Mouse (Mus musculus) adrenal gland, postnatal 0 days (tissue): ENCODE data around the gene Gm11554. TPM values are rescaled to one million over a fixed set of nuclear protein-coding genes. Genes with fewer than 3 reads are reported as not detected.

Experiments used
- polyA plus RNA-seq: library from polyadenylated mRNA; unstranded; fragments of >200 nt; fragmentation: Nextera tagmentation; extraction: Ambion mirVana; gene quantifications from 2 replicates; pipeline ENCODE4 v1.2.1, GENCODE M21; 2015

Gene Gm11554
- not detected in 2 replicates for polyA plus RNA-seq

DNA sequence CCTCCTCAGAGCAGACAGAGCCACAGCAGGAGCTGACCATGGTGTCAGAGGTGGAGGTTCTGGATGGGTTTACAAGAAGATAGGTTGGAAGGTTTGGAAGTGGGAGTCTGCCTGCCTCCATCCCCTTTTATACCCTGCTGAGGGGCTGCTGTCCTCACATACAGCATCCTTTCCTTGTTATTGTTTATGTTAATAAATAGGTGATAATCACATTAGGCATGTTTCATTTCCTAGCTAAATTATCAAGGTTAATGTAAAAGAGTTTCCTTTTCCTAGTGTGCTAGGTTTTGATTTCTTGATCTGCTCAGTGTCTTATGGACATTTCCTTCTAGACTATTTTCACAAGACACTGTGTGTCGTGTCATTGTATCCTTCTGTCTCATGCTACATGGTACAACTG is at the start of gene Gm11554:
Gene Gm11554 (minus strand): TSS at position 101 of the 400 bp plus-strand sequence.

DNA sequence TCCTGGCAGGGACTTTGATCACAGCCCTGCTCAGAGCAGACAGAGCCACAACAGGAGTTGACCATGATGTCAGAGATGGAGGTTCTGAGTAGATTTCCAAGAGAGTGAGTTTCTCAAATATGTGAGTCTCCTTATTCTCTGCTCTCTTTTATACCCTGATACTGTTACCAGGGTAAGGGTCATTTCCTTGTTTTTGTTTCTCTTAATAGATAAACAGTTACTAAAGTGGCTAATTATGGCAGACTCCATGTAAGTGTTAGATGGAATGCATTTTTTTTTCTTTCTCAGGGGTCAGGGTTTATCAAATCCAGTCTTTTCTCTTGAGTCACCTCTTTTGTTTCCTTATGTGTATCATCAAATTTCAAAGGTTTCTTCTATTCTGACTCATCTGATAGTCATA is 47.3 kb upstream of the Gm11554 start, which contains the start of gene Krtap4-16:
Gene Krtap4-16 (minus strand): TSS at position 101 of the 400 bp plus-strand sequence.

DNA sequence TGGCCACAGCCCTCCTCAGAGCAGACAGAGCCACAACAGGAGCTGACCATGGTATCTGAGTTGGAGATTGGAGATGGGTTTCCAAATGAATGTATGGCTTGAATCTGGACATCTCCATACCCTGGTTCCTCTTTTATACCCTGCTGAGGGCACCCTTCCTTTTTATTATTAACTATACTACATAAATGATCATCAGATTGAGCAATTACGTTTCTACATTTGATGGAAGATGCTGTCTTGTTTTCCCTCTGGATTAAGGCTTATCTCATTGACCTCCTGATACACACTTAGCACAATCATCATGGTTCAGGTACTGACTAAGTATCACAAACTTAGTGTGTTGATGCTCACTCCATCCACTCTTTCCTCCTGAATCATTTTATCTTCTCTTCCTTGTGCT is 33.7 kb upstream of the Gm11554 start, which contains the start of gene 2300003K06Rik:
Gene 2300003K06Rik (minus strand): TSS at position 101 of the 400 bp plus-strand sequence.

DNA sequence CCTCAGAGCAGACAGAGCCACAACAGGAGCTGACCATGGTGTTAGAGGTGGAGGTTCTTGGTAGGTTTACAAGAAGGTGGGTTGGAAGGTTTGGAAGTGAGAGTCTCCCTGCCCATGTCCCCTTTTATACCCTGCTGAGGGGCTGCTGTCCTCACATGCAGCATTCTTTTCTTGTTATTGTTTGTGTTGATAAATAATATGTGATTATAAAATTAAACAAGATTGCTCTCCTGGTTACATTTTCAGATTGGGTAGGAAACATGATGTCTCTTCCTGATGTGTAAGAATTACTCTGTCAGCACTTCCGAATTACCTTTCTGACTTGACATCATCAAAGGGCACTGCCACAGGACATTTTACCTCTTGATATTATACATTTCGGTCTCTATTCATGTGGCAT is 11.3 kb upstream of the Gm11554 start, which contains the start of gene Gm11564:
Gene Gm11564 (minus strand): TSS at position 101 of the 400 bp plus-strand sequence.

DNA sequence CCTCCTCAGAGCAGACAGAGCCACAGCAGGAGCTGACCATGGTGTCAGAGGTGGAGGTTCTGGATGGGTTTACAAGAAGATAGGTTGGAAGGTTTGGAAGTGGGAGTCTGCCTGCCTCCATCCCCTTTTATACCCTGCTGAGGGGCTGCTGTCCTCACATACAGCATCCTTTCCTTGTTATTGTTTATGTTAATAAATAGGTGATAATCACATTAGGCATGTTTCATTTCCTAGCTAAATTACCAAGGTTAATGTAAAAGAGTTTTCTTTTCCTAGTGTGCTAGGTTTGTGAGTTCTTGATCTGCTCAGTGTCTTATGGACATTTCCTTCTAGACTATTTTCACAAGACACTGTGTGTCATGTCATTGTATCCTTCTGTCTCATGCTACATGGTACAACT is 5.5 kb upstream of the Gm11554 start, which contains the start of gene Krtap4-13:
Gene Krtap4-13 (minus strand): TSS at position 101 of the 400 bp plus-strand sequence.

DNA sequence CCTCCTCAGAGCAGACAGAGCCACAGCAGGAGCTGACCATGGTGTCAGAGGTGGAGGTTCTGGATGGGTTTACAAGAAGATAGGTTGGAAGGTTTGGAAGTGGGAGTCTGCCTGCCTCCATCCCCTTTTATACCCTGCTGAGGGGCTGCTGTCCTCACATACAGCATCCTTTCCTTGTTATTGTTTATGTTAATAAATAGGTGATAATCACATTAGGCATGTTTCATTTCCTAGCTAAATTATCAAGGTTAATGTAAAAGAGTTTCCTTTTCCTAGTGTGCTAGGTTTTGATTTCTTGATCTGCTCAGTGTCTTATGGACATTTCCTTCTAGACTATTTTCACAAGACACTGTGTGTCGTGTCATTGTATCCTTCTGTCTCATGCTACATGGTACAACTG is 5.4 kb downstream of the Gm11554 start, which contains the start of gene Gm11569:
Gene Gm11569 (minus strand): TSS at position 101 of the 400 bp plus-strand sequence.

DNA sequence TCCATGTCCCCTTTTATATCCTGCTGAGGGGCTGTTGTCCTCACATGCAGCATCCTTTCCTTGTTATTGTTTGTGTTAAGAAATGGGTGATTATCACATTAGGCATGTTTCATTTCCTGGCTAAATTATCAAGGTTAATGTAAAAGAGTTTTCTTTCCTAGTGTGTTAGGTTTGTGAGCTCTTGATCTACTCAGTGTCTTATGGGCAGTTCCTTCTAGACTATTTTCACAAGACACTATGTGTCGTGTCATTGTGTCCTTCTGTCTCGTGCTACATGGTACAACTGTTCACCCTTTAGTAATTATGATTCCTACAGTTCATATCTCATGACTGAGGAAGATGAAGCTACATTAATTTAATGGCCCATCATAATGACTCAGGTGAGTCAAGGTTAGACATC is 10.9 kb downstream of the Gm11554 start, which contains the start of gene Gm11596:
Gene Gm11596 (minus strand): TSS at position 101 of the 400 bp plus-strand sequence.

DNA sequence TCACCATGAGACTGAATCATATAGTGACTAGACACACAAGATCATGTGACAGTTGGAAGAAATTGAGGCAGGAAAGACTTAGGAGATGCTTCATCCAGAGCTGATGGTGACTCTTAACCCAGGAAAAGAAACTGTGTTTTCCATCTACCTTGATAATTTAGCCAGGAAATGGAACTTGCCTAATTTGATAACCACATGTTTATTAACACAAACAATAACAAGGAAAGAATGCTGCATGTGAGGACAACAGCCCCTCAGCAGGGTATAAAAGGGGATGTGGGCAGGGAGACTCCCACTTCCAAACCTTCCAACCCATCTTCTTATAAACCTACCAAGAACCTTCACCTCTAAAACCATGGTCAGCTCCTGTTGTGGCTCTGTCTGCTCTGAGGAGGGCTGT is 19.3 kb downstream of the Gm11554 start, which contains the start of gene Krtap4-9:
Gene Krtap4-9 (plus strand): TSS at position 301 of the 400 bp plus-strand sequence.

DNA sequence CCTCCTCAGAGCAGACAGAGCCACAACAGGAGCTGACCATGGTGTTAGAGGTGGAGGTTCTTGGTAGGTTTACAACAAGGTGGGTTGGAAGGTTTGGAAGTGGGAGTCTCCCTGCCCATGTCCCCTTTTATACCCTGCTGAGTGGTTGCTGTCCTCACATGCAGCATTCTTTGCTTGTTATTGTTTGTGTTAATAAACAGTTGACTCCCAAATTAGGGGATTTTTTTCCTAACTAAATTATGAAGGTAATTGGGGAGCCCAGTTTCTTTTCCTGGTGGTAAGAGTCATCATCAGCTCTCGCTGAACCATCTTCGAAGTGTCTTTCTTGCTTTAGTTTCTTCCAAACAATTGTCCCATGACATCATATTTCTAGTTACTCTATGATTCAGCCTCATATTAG is 23.6 kb downstream of the Gm11554 start, which contains the start of gene Krtap4-8:
Gene Krtap4-8 (minus strand): TSS at position 101 of the 400 bp plus-strand sequence.

DNA sequence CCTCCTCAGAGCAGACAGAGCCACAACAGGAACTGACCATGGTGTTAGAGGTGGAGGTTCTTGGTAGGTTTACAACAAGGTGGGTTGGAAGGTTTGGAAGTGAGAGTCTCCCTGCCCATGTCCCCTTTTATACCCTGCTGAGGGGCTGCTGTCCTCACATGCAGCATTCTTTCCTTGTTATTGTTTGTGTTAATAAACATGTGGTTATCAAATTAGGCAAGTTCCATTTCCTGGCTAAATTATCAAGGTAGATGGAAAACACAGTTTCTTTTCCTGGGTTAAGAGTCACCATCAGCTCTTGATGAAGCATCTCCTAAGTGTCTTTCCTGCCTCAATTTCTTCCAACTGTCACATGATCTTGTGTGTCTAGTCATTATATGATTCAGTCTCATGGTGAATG is 31.4 kb downstream of the Gm11554 start, which contains the start of gene Gm11595:
Gene Gm11595 (minus strand): TSS at position 101 of the 400 bp plus-strand sequence.

Other genes starting within 250 kb of the Gm11554 start
- not detected in 2 replicates for gene Krtap3-2, start 247.6 kb downstream of the Gm11554 start, polyA plus RNA-seq
- not detected in 2 replicates for gene Gm11939, start 245.0 kb downstream of the Gm11554 start, polyA plus RNA-seq
- not detected in 2 replicates for gene Krtap3-1, start 237.8 kb downstream of the Gm11554 start, polyA plus RNA-seq
- not detected in 2 replicates for gene Krtap1-5, start 223.4 kb downstream of the Gm11554 start, polyA plus RNA-seq
- gene Krtap1-4, start 220.8 kb downstream of the Gm11554 start, polyA plus RNA-seq, result not detected in 2 replicates
- gene Krtap1-3, start 213.1 kb downstream of the Gm11554 start, polyA plus RNA-seq, result not detected in 2 replicates
- not detected in 2 replicates for gene Krtap9-3, start 206.3 kb downstream of the Gm11554 start, polyA plus RNA-seq
- not detected in 2 replicates for gene Gm11938, start 201.1 kb downstream of the Gm11554 start, polyA plus RNA-seq
- not detected in 2 replicates for gene Gm11937, start 194.3 kb downstream of the Gm11554 start, polyA plus RNA-seq
- gene Krtap2-4, start 189.6 kb downstream of the Gm11554 start, polyA plus RNA-seq, result not detected in 2 replicates
- not detected in 2 replicates for gene Gm11562, start 184.0 kb downstream of the Gm11554 start, polyA plus RNA-seq
- not detected in 2 replicates for gene Krtap4-1, start 176.2 kb downstream of the Gm11554 start, polyA plus RNA-seq
- not detected in 2 replicates for gene Krtap4-2, start 169.4 kb downstream of the Gm11554 start, polyA plus RNA-seq
- not detected in 2 replicates for gene Krtap4-7, start 160.4 kb downstream of the Gm11554 start, polyA plus RNA-seq
- not detected in 2 replicates for gene Gm11555, start 154.2 kb downstream of the Gm11554 start, polyA plus RNA-seq
- gene Gm11563, start 145.5 kb downstream of the Gm11554 start, polyA plus RNA-seq, result not detected in 2 replicates
- not detected in 2 replicates for gene Krtap4-6, start 138.5 kb downstream of the Gm11554 start, polyA plus RNA-seq
- gene Gm14190, start 113.7 kb downstream of the Gm11554 start, polyA plus RNA-seq, result not detected in 2 replicates
- not detected in 2 replicates for gene Gm14180, start 70.2 kb downstream of the Gm11554 start, polyA plus RNA-seq
- gene Gm11595, start 31.5 kb downstream of the Gm11554 start, polyA plus RNA-seq, result not detected in 2 replicates
- gene Krtap4-8, start 23.7 kb downstream of the Gm11554 start, polyA plus RNA-seq, result not detected in 2 replicates
- not detected in 2 replicates for gene Krtap4-9, start 19.2 kb downstream of the Gm11554 start, polyA plus RNA-seq
- not detected in 2 replicates for gene Gm11596, start 11.0 kb downstream of the Gm11554 start, polyA plus RNA-seq
- not detected in 2 replicates for gene Gm11569, start 5.5 kb downstream of the Gm11554 start, polyA plus RNA-seq
- not detected in 2 replicates for gene Krtap4-13, start 5.4 kb upstream of the Gm11554 start, polyA plus RNA-seq
- not detected in 2 replicates for gene Gm11564, start 11.2 kb upstream of the Gm11554 start, polyA plus RNA-seq
- not detected in 2 replicates for gene 2300003K06Rik, start 33.6 kb upstream of the Gm11554 start, polyA plus RNA-seq
- not detected in 2 replicates for gene Krtap4-16, start 47.2 kb upstream of the Gm11554 start, polyA plus RNA-seq
- not detected in 2 replicates for gene Gm11568, start 53.5 kb upstream of the Gm11554 start, polyA plus RNA-seq
- gene Gm11559, start 60.0 kb upstream of the Gm11554 start, polyA plus RNA-seq, result not detected in 2 replicates
- not detected in 2 replicates for gene Krtap9-1, start 68.9 kb upstream of the Gm11554 start, polyA plus RNA-seq
- not detected in 2 replicates for gene Gm11567, start 74.7 kb upstream of the Gm11554 start, polyA plus RNA-seq
- not detected in 2 replicates for gene Krtap31-1, start 103.5 kb upstream of the Gm11554 start, polyA plus RNA-seq
- not detected in 2 replicates for gene Gm11565, start 110.3 kb upstream of the Gm11554 start, polyA plus RNA-seq
- gene Krtap31-2, start 131.8 kb upstream of the Gm11554 start, polyA plus RNA-seq, result not detected in 2 replicates
- gene Krtap9-5, start 144.0 kb upstream of the Gm11554 start, polyA plus RNA-seq, result not detected in 2 replicates
- not detected in 2 replicates for gene Krtap29-1, start 174.6 kb upstream of the Gm11554 start, polyA plus RNA-seq
- gene Krtap16-1, start 182.2 kb upstream of the Gm11554 start, polyA plus RNA-seq, result not detected in 2 replicates
- not detected in 2 replicates for gene Krtap17-1, start 189.5 kb upstream of the Gm11554 start, polyA plus RNA-seq
- gene Krt33a, start 211.8 kb upstream of the Gm11554 start, polyA plus RNA-seq, result not detected in 2 replicates
- not detected in 2 replicates for gene Krt33b, start 225.4 kb upstream of the Gm11554 start, polyA plus RNA-seq
- gene Krt34, start 237.1 kb upstream of the Gm11554 start, polyA plus RNA-seq, result not detected in 2 replicates
- gene Krt31, start 246.1 kb upstream of the Gm11554 start, polyA plus RNA-seq, result not detected in 2 replicates